Mouse (Mus musculus): ENCODE results near the gene Flnc.

- TF ChIP-seq CTCF (IDR thresholded peaks at IDR 0.05; ENCODE audit: insufficient read depth, low read depth, low read length) (no peak), POLR2A (IDR thresholded peaks at IDR 0.05; ENCODE audit: insufficient read depth, low read depth, low read length) (no peak)
Measured at GRCm38 (mm10) chr6:29471137-29471536, 38.1 kb downstream of the Flnc start, which contains the start of gene Atp6v1fnb.
